Mouse (Mus musculus): Measurements from ENCODE around the gene Slc44a5.
"Not testable (repeated sequence)": the region's sequence is repeated elsewhere in the genome, so short reads cannot be mapped to it uniquely, and the experiment has no call there.

Slc44a5 gene

GRCm38 (mm10) chr3:154101671-154102070 lies 128.4 kb downstream of the Slc44a5 start:
- no peak for DNase-seq (ENCODE audit: low spot score)

GRCm38 (mm10) chr3:154110528-154110927 lies 137.3 kb downstream of the Slc44a5 start:
- no peak for DNase-seq (ENCODE audit: low spot score)

- no peak for DNase-seq (ENCODE audit: low spot score)
Measured at GRCm38 (mm10) chr3:154111221-154111620, 138.0 kb downstream of the Slc44a5 start.

GRCm38 (mm10) chr3:154114991-154115390 lies 141.8 kb downstream of the Slc44a5 start:
- DNase-seq (ENCODE audit: low spot score): no peak

DNA sequence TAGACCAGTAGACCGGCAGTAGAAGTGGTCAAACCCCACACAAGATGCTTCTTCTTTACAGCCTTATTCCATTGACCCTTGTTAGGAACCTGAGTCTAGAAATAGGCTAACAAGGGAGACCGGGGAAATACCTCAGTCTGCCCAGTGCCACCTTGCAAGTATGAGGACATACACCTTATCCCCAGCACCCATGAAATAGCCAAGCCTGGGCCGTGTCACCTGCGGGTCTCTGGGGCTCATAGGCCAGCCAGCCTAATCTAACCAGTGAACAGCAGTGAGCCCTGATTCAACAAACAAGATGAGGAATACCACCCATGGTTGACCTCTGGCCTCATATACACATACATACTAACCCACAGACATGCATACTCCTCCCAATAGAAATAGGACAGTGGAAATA lies 142.2 kb downstream of the Slc44a5 start:
- no peak for DNase-seq (ENCODE audit: low spot score)

- DNase-seq (ENCODE audit: low spot score): no peak
Measured at GRCm38 (mm10) chr3:154116000-154116399, 142.8 kb downstream of the Slc44a5 start.

DNA sequence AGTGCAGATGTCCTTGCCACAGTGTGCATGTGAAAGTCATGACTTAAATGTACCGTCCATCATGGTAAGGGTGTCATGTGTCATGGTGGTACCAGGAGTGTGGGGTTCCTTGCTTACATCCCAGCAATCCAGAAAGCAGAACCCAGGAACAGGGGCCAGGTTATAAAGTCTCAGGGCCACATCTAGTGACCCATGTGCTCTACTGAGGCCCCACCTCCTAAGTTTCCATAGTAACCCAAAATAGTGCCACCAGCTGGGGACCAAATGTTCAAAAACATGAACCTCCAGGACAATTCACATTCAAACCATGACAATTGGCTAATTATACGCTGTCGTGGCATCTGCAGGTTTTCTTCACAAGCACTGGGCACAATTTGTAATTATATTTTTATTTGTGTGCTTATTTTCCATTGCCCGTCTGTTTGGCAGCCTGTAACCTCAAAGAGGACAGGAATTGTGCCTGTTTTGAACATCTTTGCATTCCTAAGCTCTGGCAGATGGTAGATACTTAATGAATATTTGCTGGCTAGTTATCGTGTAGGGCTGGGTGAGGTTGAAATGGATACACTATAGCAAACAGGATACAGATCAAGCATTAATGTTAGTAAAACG lies 145.9 kb downstream of the Slc44a5 start:
- DNase-seq (ENCODE audit: low spot score): no peak

- DNase-seq (ENCODE audit: low spot score): no peak
Measured at GRCm38 (mm10) chr3:154122531-154122930, 149.3 kb downstream of the Slc44a5 start.

DNA sequence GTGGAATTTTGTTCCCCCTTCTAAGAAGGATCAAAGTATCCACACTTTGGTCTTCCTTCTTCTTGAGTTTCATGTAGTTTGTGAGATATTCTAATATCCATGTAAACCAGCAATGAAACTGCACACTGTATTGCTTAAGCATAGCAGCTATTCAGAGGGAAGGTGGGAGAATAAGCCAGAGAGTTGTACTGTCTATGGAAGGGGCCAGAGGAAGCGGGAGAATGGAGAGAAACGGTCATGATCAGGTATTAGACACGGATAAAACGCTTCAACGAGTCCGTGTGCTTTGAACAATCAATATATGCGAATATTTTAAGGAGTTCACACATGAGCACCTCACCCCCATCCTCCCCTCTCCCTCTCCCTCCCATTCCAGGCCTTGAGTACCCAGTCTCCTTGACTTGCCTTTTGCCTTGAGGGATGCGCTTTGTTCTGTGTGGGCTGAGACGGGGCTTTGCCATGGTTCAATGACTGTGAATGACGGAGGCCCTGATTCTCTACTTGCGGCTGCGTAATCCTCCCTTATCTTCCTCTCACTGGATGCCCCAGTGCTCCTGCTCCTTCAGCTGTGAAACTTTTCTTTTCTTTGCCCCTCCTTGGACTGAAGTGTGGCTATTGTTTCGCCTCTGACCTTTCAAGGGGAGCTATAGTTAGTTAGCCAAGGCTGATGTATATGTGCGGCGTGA lies 151.8 kb downstream of the Slc44a5 start:
- DNase-seq (ENCODE audit: low spot score): no peak

DNA sequence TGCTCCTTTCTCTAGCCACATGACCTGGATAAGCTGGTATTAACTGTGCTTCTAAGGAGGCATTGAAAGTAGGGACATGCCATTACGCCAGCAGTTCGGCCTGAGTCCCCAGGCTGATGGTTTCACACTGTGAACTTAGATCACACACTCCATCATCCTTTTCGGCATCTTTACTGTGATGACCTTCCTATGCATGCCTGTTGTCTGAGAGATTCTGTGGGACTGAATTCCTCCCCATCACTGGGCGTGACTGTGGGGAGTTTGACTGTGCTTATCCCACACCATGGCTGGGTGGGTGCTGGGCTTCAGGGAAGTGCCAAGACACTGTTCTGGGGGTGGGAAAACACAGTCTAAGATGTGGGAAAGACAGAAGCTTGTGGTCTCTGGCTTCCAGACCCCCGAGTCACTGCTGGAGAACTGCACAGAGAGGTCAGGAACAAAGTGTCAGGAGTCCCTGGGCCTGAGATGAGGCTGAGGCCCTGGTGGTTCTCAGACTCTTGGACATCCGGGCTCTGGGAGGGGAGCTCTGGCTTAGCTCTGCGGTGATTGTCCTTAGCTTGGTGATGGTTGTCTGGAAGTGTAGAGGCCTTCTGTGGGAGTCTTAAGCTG lies 152.6 kb downstream of the Slc44a5 start:
- no peak for DNase-seq (ENCODE audit: low spot score)

- no peak for DNase-seq (ENCODE audit: low spot score)
Measured at GRCm38 (mm10) chr3:154127246-154127645, 154.0 kb downstream of the Slc44a5 start.

- DNase-seq (ENCODE audit: low spot score): no peak
Measured at GRCm38 (mm10) chr3:154129036-154129435, 155.8 kb downstream of the Slc44a5 start.

- DNase-seq (ENCODE audit: low spot score): no peak
Measured at GRCm38 (mm10) chr3:154130431-154131114, 157.3 kb downstream of the Slc44a5 start.

- DNase-seq (ENCODE audit: low spot score): no peak
Measured at GRCm38 (mm10) chr3:154133986-154134385, 160.8 kb downstream of the Slc44a5 start.

DNA sequence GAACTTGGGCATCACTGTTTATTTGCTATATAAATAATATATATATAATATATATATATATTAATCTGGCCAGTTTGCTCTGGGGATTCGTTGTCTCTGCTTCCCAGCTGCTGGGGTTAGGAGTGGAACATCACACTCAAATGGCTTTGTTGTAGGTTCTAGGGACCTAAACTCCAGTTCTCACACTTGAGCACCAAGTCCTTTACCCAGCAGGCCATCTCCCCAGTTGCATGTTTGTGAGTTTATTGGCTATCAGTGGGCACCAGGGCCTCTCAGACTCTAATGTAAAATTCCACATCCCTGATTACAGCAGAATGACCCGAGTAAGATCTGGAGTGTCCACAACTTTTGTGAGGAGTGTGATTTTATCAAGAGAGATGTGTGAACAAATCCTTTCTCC lies 161.5 kb downstream of the Slc44a5 start:
- DNase-seq (ENCODE audit: low spot score): no peak

- no peak for DNase-seq (ENCODE audit: low spot score)
Measured at GRCm38 (mm10) chr3:154136501-154136900, 163.3 kb downstream of the Slc44a5 start.

DNA sequence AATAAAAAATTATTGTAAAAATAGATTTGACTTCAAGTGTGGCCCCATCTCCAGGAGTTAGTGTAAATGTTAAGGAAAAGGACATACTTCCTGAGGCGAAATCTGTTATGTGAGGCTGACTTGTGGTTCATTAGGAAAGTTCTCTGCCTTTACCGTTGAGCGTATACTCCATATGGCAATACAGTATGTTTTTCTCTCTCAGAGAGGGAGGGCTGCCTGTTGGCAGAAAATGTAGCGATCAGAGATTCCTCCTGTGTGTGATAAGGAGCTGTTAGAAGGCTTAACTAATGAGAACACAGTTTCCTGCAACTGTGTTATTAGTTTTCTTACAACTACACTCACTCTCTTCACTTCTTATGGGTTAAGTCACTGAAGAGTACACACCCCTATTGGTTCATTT lies 168.1 kb downstream of the Slc44a5 start:
- DNase-seq (ENCODE audit: low spot score): no peak

DNA sequence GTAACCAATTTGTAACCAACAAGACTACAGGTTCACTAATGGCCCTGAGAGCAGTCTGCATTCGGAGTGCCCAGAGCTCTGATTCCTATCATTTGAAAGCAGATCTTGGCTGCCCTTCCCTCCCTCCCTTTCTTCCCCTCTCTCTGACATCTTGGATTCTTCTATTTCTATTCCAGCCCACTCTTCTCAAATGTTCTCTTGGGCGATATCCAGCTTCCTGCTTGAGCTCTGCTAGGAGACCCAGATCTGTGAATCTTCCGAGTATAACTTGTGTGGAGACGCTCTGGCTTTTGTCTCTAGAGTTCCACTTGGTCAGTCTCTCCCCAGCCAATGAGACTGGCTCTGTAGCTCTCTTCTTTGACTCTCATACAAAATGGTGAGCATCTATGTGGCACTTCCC lies 169.4 kb downstream of the Slc44a5 start:
- DNase-seq (ENCODE audit: low spot score): no peak

DNA sequence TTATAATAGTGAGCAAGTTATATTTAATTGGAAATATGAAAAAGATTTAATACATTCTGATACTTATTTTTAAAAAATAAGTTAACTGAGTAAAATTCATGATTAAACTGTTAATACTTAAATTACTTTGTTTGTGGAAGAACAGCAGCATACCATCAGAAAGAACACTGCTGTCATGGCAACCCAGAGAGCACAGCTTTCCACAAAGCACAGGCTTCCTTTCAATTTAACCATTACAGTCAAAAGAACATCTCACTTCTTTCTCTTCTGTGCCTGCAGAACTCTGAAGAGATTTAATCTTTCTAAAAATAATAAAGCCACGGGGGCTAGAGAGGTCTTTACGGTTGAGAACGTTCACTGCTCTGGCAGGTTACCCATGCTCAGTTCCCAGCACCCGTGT lies 172.5 kb downstream of the Slc44a5 start:
- DNase-seq (ENCODE audit: low spot score): no peak

GRCm38 (mm10) chr3:154149778-154150177 lies 176.5 kb downstream of the Slc44a5 start:
- DNase-seq (ENCODE audit: low spot score): no peak

- DNase-seq (ENCODE audit: low spot score): not testable (repeated sequence)
Measured at GRCm38 (mm10) chr3:154153541-154153940, 180.3 kb downstream of the Slc44a5 start.

- no peak for DNase-seq (ENCODE audit: low spot score)
Measured at GRCm38 (mm10) chr3:154165882-154166281, 192.6 kb downstream of the Slc44a5 start.
